Mouse (Mus musculus): ENCODE data around the gene Hs3st3a1.

The Hs3st3a1 gene

GRCm38 (mm10) chr11:64489587-64490433 is 54.7 kb downstream of the Hs3st3a1 start:
- DNase-seq (ENCODE audit: low read depth, low spot score) = no peak

GRCm38 (mm10) chr11:64494448-64494847 is 59.3 kb downstream of the Hs3st3a1 start:
- no peak for DNase-seq (ENCODE audit: low read depth, low spot score)

- DNase-seq (ENCODE audit: low read depth, low spot score) = no peak
Measured at GRCm38 (mm10) chr11:64495935-64496334, 60.8 kb downstream of the Hs3st3a1 start.

GRCm38 (mm10) chr11:64496677-64497076 is 61.5 kb downstream of the Hs3st3a1 start:
- DNase-seq (ENCODE audit: low read depth, low spot score) = no peak

- DNase-seq (ENCODE audit: low read depth, low spot score) = peak; percentile 21
Measured at GRCm38 (mm10) chr11:64500536-64501112, 65.5 kb downstream of the Hs3st3a1 start.

- no peak for DNase-seq (ENCODE audit: low read depth, low spot score)
Measured at GRCm38 (mm10) chr11:64503040-64503439, 67.9 kb downstream of the Hs3st3a1 start.

GRCm38 (mm10) chr11:64505924-64506323 is 70.8 kb downstream of the Hs3st3a1 start:
- no peak for DNase-seq (ENCODE audit: low read depth, low spot score)

- no peak for DNase-seq (ENCODE audit: low read depth, low spot score)
Measured at GRCm38 (mm10) chr11:64507024-64507423, 71.9 kb downstream of the Hs3st3a1 start.

- DNase-seq (ENCODE audit: low read depth, low spot score) = no peak
Measured at GRCm38 (mm10) chr11:64509106-64509505, 74.0 kb downstream of the Hs3st3a1 start.

- DNase-seq (ENCODE audit: low read depth, low spot score) = no peak
Measured at GRCm38 (mm10) chr11:64512301-64512700, 77.2 kb downstream of the Hs3st3a1 start.

GRCm38 (mm10) chr11:64513419-64513818 is 78.3 kb downstream of the Hs3st3a1 start:
- DNase-seq (ENCODE audit: low read depth, low spot score) = no peak

GRCm38 (mm10) chr11:64516712-64517589 is 81.8 kb downstream of the Hs3st3a1 start:
- DNase-seq (ENCODE audit: low read depth, low spot score) = no peak

- DNase-seq (ENCODE audit: low read depth, low spot score) = peak; percentile 41
Measured at GRCm38 (mm10) chr11:64518146-64518841, 83.2 kb downstream of the Hs3st3a1 start.

- DNase-seq (ENCODE audit: low read depth, low spot score) = no peak
Measured at GRCm38 (mm10) chr11:64523993-64524570, 89.0 kb downstream of the Hs3st3a1 start.

- DNase-seq (ENCODE audit: low read depth, low spot score) = no peak
Measured at GRCm38 (mm10) chr11:64537230-64537629, 102.1 kb downstream of the Hs3st3a1 start.

- no peak for DNase-seq (ENCODE audit: low read depth, low spot score)
Measured at GRCm38 (mm10) chr11:64541866-64542265, 106.7 kb downstream of the Hs3st3a1 start.

- no peak for DNase-seq (ENCODE audit: low read depth, low spot score)
Measured at GRCm38 (mm10) chr11:64542335-64542734, 107.2 kb downstream of the Hs3st3a1 start.

- DNase-seq (ENCODE audit: low read depth, low spot score) = no peak
Measured at GRCm38 (mm10) chr11:64543181-64543641, 108.1 kb downstream of the Hs3st3a1 start.

GRCm38 (mm10) chr11:64544236-64544635 is 109.1 kb downstream of the Hs3st3a1 start:
- DNase-seq (ENCODE audit: low read depth, low spot score) = no peak

GRCm38 (mm10) chr11:64549380-64549779 is 114.2 kb downstream of the Hs3st3a1 start:
- no peak for DNase-seq (ENCODE audit: low read depth, low spot score)

GRCm38 (mm10) chr11:64549955-64550354 is 114.8 kb downstream of the Hs3st3a1 start:
- DNase-seq (ENCODE audit: low read depth, low spot score) = peak; percentile 15

All from brain, adult 2 months (tissue).